Mouse (Mus musculus) liver, embryonic 14.5 days (tissue): ENCODE measurements around the gene Cux2.

ENCODE experiments used
- CTCF ChIP-seq: IDR thresholded peaks from 2 replicates; pipeline ENCODE4 v1.5.1; 2016; ENCODE audit warnings: antibody characterized with exemption, low read depth, control low read depth
- EP300 ChIP-seq: IDR thresholded peaks from 2 replicates; pipeline ENCODE4 v1.6.1; 2016; ENCODE audit warnings: antibody characterized with exemption, low read depth

- TF ChIP-seq CTCF (no peak), EP300 (no peak)
These were observed 146.8 kb downstream of the Cux2 start for GRCm38 (mm10) chr5:121902809-121903745.
